Mouse (Mus musculus) ovary, adult 18-20 months (tissue): ENCODE results near the gene C9orf72.
"Not testable (repeated sequence)": the region's sequence is repeated elsewhere in the genome, so short reads cannot be mapped to it uniquely, and the experiment has no call there.

Experiments used
- DNase-seq: peaks from one replicate; pipeline ENCODE4 v3.0.0; 2022; ENCODE audit warnings: low spot score, mixed read lengths

Gene C9orf72

GRCm38 (mm10) chr4:35225734-35226495, at the start of gene C9orf72:
Gene C9orf72 (minus strand): TSS chr4:35226175.
- DNase-seq: peak; percentile 90

DNA sequence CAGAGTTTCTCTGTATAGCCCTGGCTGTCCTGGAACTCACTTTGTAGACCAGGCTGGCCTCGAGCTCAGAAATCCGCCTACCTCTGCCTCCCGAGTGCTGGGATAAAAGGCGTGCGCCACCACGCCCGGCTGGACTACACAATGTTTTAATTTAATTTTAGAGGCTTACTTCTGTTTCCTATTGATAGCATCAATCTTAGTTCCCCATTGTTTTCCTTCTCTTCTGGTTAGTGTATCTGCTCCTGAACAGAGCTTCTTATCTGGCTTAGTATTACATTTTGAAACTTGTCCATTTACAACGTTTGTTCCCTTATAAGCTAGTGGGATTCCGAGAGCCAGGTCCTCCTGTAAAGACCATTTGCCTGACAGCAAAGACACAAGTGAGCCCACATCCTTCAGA, 33.0 kb upstream of the C9orf72 start:
- no peak for DNase-seq

DNA sequence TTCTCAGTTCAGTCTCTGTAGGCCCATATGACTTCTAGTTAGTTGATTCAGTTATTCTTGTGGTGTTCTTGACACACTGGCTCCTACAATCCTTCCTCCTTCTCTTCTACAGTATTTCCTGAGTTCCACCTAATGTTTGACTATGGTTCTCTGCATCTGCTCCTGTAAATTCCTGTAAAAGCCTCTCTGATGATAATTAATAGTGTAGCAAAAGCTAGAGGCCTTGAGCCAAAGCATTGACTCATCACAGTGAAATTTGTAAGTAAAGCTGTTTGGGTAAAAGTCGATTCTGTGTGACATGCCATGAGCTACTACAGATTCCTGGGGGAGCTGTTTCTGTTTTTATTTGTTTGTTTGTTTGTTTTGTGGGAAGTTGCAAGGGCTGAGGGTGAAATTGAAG, 18.0 kb upstream of the C9orf72 start:
- no peak for DNase-seq

DNA sequence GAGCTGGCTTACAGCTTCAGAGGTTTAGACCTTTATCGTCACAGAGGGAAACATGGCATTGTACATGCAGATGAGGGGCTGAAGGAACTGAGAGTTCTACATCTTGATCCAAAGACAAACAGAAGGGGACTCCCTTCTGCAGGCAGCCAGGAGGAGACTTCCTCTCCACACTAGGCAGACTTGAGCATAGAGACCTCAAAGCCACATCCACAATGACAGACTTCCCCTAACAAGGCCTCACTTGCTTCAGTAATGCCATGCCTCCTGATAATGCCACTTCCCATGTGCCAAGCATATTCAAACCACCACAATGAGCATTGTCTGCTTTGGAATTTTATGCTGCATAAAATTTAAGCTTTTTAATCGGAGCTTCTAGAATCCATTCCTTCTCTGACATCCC, 15.8 kb upstream of the C9orf72 start:
- no peak for DNase-seq

GRCm38 (mm10) chr4:35238696-35239095, 12.7 kb upstream of the C9orf72 start:
- no peak for DNase-seq

- DNase-seq: not testable (repeated sequence)
Observed at GRCm38 (mm10) chr4:35238240-35238639, 12.3 kb upstream of the C9orf72 start.

DNA sequence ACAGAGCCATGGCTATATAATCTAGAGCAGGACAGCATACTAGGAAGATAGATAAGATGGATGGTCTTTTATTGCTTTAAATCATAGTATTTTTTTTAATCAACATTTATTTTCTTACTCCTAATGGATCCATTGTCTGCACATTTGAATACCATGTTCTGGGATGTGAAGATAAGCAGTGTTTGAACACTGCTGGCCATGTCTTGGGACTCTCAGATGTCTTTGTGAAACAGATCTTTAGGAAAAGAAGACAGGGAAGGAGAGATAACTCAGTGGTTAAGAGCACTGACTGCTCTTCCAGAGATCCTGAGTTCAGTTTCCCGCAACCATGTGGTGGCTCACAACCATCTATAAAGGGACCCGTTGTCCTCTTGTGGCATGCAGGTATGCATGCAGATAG, 10.3 kb upstream of the C9orf72 start:
- no peak for DNase-seq

- DNase-seq: no peak
Observed at GRCm38 (mm10) chr4:35228260-35228659, 2.3 kb upstream of the C9orf72 start.

DNA sequence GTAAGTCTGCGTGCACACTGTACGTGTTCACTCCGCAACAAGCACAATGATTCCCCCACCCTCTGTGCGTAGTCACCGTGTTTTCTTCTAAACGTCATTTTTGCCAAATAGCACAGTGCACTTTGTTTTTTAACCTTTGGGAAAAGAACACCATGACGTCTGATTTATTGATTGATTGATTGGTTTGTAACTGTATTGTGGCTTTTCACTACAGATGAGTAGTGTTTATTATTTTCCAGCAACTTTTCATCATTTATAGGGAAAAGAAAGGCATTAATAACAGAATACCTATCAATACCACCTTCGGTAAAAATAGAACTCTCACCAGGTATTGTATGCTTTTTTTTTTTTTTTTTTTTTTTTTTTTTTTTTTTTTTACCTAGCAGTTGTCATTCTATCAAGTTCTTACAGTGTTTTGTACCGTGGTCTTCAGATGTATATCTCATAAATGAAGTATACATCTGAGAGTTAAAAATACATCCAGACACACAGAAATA, 569 bp upstream of the C9orf72 start:
- no peak for DNase-seq

- peak; percentile 6 for DNase-seq
Observed at GRCm38 (mm10) chr4:35225141-35225733, 738 bp downstream of the C9orf72 start.

- no peak for DNase-seq
Observed at GRCm38 (mm10) chr4:35224101-35224500, 1.9 kb downstream of the C9orf72 start.

DNA sequence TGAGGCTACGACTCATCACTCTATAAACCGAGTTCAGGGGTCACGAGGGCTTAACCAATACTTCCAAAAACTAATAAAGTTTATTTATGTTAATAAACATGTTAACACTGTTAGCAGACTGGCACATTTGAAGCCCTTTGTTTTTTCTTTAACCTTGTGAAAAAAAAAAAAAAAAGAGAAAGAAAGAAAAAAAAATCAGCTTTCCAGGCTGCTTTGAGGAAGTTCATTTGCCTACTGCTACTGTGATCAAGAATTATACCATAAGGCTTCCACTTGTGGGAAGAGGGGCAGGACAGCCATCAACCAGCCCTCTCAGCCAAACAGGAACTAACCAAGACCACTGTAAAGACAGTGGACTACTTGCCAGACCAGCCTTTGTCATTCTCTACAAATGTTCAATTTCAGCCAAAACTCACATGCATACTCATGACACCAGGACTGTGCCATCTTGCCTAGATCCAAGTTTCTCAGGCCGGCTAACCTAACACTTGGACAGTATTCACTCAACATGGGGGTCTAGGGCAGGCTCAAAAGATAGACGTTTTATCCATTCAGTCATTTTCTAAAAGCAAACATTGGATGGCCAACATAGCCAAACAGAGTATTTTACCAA, 2.5 kb downstream of the C9orf72 start:
- no peak for DNase-seq

DNA sequence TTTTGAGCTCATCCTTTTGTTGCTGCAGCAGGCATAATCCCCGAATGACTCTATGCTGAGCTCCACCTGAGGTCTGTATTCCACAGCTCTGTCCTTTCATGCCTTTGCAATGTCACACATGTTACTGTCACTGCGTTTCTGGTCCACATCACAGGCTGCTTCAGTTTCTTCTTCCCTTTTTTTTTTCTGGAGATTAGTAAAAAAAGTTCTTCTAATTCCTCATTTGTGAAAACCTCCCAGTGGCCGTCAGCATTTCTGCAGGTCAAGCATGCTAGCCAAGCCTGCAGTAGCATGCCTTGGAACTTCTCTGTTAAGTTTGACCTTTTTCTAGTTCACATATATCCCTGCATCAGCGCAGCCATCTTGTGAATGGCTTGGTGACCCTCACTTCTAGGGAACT, 4.1 kb downstream of the C9orf72 start:
- no peak for DNase-seq

DNA sequence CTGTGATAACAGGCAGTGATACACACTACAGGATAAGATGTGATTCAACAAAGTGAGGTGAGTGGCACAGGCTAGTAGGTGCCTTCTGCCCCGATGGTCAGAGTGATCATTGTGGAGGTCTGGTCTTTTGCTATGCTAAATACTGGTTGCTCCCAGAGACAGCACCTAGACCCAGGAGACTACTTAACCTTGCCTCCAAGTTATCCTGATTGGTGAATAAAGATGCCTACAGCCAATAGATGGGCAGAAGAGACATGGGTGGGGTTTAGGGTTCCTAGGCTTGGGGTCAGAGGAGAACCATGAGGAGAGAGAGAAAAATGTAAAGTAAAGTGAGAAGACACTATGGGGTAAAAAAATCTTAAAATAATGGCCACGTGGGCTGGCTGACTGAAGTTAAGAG, 4.8 kb downstream of the C9orf72 start:
- no peak for DNase-seq

GRCm38 (mm10) chr4:35220108-35220731, 5.8 kb downstream of the C9orf72 start:
- DNase-seq: no peak

- DNase-seq: no peak
Observed at GRCm38 (mm10) chr4:35204659-35205058, 21.3 kb downstream of the C9orf72 start.

- no peak for DNase-seq
Observed at GRCm38 (mm10) chr4:35203724-35204123, 22.3 kb downstream of the C9orf72 start.

- no peak for DNase-seq
Observed at GRCm38 (mm10) chr4:35201700-35202099, 24.3 kb downstream of the C9orf72 start.

- no peak for DNase-seq
Observed at GRCm38 (mm10) chr4:35192725-35193124, 33.2 kb downstream of the C9orf72 start.

DNA sequence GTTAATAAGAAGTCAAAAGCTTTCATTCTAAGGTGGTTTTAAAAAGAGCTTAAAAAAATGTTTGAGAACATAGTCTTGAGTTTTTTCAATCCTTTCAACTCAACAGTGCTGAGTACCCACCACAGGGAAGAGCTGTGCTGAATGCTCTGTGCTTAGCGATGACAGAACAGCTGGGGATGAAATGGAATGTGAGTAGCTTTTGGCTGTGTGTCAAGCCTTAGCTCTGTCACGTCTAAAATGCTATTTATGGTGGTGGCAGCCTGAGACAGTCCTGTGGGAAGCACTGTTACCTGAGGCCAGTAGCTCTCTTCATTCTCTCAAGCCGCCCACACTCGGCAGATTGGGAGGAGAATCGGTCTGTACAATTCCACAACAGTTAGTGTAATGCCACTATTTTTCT, 36.2 kb downstream of the C9orf72 start:
- no peak for DNase-seq

- no peak for DNase-seq
Observed at GRCm38 (mm10) chr4:35187617-35188326, 38.2 kb downstream of the C9orf72 start.
